Mouse (Mus musculus): Measurements from ENCODE around the gene Hnrnpc. TPM values are rescaled to one million over a fixed set of nuclear protein-coding genes. Genes with fewer than 3 reads are reported as not detected.
A peak's percentile ranks its signal among the peaks of the same experiment; 100 is the strongest.

The Hnrnpc gene
- polyA plus RNA-seq, 1 experiment: 2.8 TPM

- no peak for TF ChIP-seq TAL1 (IDR thresholded peaks at IDR 0.05; ENCODE audit: low read length)
- TF ChIP-seq GATA1 (IDR thresholded peaks at IDR 0.05; ENCODE audit: low read length): no peak
- no peak overlapping the region for H3K4me3 ChIP-seq (replicated peaks)
- no peaks in the 10 kb centered on the region for H3K4me1 ChIP-seq (ENCODE audit: control insufficient read depth)
Observed at GRCm38 (mm10) chr14:52133584-52133983, 29.8 kb upstream of the Hnrnpc start.

GRCm38 (mm10) chr14:52124636-52125035 lies 20.8 kb upstream of the Hnrnpc start:
- Histone ChIP-seq H3K4me3 (replicated peaks) (no peak overlapping the region), H3K4me1 (ENCODE audit: control insufficient read depth) (no peaks in the 10 kb centered on the region), H3K27me3 (ENCODE audit: control insufficient read depth) (peaks cover 25% of the 10 kb centered on the region), H3K9me3 (ENCODE audit: control insufficient read depth, low read length) (no peaks in the 10 kb centered on the region), H3K36me3 (ENCODE audit: control insufficient read depth) (no peaks in the 10 kb centered on the region)
- TF ChIP-seq TAL1 (IDR thresholded peaks at IDR 0.05; ENCODE audit: low read length) (no peak), GATA1 (IDR thresholded peaks at IDR 0.05; ENCODE audit: low read length) (no peak)

More at GRCm38 (mm10) chr14:52133584-52133983, 29.8 kb upstream of the Hnrnpc start:
- H3K9me3 ChIP-seq (ENCODE audit: control insufficient read depth, low read length): peaks cover 5% of the 10 kb centered on the region
- H3K27me3 ChIP-seq (ENCODE audit: control insufficient read depth): no peaks in the 10 kb centered on the region
- H3K36me3 ChIP-seq (ENCODE audit: control insufficient read depth): no peaks in the 10 kb centered on the region

- Histone ChIP-seq H3K27me3 (ENCODE audit: control insufficient read depth) (peaks cover 32% of the 10 kb centered on the region), H3K4me3 (replicated peaks) (no peak overlapping the region), H3K4me1 (ENCODE audit: control insufficient read depth) (peaks cover 5% of the 10 kb centered on the region), H3K36me3 (ENCODE audit: control insufficient read depth) (no peaks in the 10 kb centered on the region), H3K9me3 (ENCODE audit: control insufficient read depth, low read length) (peaks cover 2% of the 10 kb centered on the region; the same call in 1 of the 2 replicates)
- TF ChIP-seq GATA1 (IDR thresholded peaks at IDR 0.05; ENCODE audit: low read length) (no peak), TAL1 (IDR thresholded peaks at IDR 0.05; ENCODE audit: low read length) (no peak)
Observed at GRCm38 (mm10) chr14:52123918-52124317, 20.1 kb upstream of the Hnrnpc start.

GRCm38 (mm10) chr14:52120169-52120568 lies 16.3 kb upstream of the Hnrnpc start:
- peaks cover 7% of the 10 kb centered on the region for H3K4me1 ChIP-seq (ENCODE audit: control insufficient read depth)
- TF ChIP-seq GATA1 (IDR thresholded peaks at IDR 0.05; ENCODE audit: low read length): no peak
- no peak for TF ChIP-seq TAL1 (IDR thresholded peaks at IDR 0.05; ENCODE audit: low read length)
- no peaks in the 10 kb centered on the region for H3K36me3 ChIP-seq (ENCODE audit: control insufficient read depth)
- peaks cover 41% of the 10 kb centered on the region for H3K27me3 ChIP-seq (ENCODE audit: control insufficient read depth)
- H3K4me3 ChIP-seq (replicated peaks): no peak overlapping the region
- peaks cover 2% of the 10 kb centered on the region; the same call in 1 of the 2 replicates for H3K9me3 ChIP-seq (ENCODE audit: control insufficient read depth, low read length)

GRCm38 (mm10) chr14:52118823-52119608 lies 15.2 kb upstream of the Hnrnpc start:
- Histone ChIP-seq H3K27me3 (ENCODE audit: control insufficient read depth) (peaks cover 41% of the 10 kb centered on the region), H3K4me1 (ENCODE audit: control insufficient read depth) (peaks cover 7% of the 10 kb centered on the region), H3K4me3 (replicated peaks) (peak overlapping the region; percentile 54), H3K36me3 (ENCODE audit: control insufficient read depth) (no peaks in the 10 kb centered on the region), H3K9me3 (ENCODE audit: control insufficient read depth, low read length) (peaks cover 2% of the 10 kb centered on the region; the same call in 1 of the 2 replicates)
- TF ChIP-seq GATA1 (IDR thresholded peaks at IDR 0.05; ENCODE audit: low read length) (no peak), TAL1 (IDR thresholded peaks at IDR 0.05; ENCODE audit: low read length) (no peak)

GRCm38 (mm10) chr14:52118456-52118822 lies 14.6 kb upstream of the Hnrnpc start:
- Histone ChIP-seq H3K9me3 (ENCODE audit: control insufficient read depth, low read length) (peaks cover 2% of the 10 kb centered on the region; the same call in 1 of the 2 replicates), H3K4me3 (replicated peaks) (no peak overlapping the region), H3K27me3 (ENCODE audit: control insufficient read depth) (peaks cover 41% of the 10 kb centered on the region), H3K4me1 (ENCODE audit: control insufficient read depth) (peaks cover 7% of the 10 kb centered on the region), H3K36me3 (ENCODE audit: control insufficient read depth) (no peaks in the 10 kb centered on the region)
- TF ChIP-seq TAL1 (IDR thresholded peaks at IDR 0.05; ENCODE audit: low read length) (no peak), GATA1 (IDR thresholded peaks at IDR 0.05; ENCODE audit: low read length) (no peak)

- Histone ChIP-seq H3K4me3 (replicated peaks) (no peak overlapping the region), H3K4me1 (ENCODE audit: control insufficient read depth) (peaks cover 7% of the 10 kb centered on the region), H3K36me3 (ENCODE audit: control insufficient read depth) (no peaks in the 10 kb centered on the region), H3K27me3 (ENCODE audit: control insufficient read depth) (peaks cover 41% of the 10 kb centered on the region), H3K9me3 (ENCODE audit: control insufficient read depth, low read length) (peaks cover 2% of the 10 kb centered on the region; the same call in 1 of the 2 replicates)
- TF ChIP-seq GATA1 (IDR thresholded peaks at IDR 0.05; ENCODE audit: low read length) (no peak), TAL1 (IDR thresholded peaks at IDR 0.05; ENCODE audit: low read length) (no peak)
Observed at GRCm38 (mm10) chr14:52117241-52117640, 13.4 kb upstream of the Hnrnpc start.

GRCm38 (mm10) chr14:52114101-52114500 lies 10.3 kb upstream of the Hnrnpc start:
- no peaks in the 10 kb centered on the region; the same call in 1 of the 2 replicates for H3K9me3 ChIP-seq (ENCODE audit: control insufficient read depth, low read length)
- no peaks in the 10 kb centered on the region for H3K36me3 ChIP-seq (ENCODE audit: control insufficient read depth)
- H3K4me3 ChIP-seq (replicated peaks): no peak overlapping the region
- peaks cover 4% of the 10 kb centered on the region for H3K4me1 ChIP-seq (ENCODE audit: control insufficient read depth)
- TF ChIP-seq GATA1 (IDR thresholded peaks at IDR 0.05; ENCODE audit: low read length): no peak
- no peak for TF ChIP-seq TAL1 (IDR thresholded peaks at IDR 0.05; ENCODE audit: low read length)
- H3K27me3 ChIP-seq (ENCODE audit: control insufficient read depth): peaks cover 11% of the 10 kb centered on the region

- Histone ChIP-seq H3K36me3 (ENCODE audit: control insufficient read depth) (no peaks in the 10 kb centered on the region), H3K9me3 (ENCODE audit: control insufficient read depth, low read length) (no peaks in the 10 kb centered on the region), H3K4me3 (replicated peaks) (no peak within 1 kb of the TSS), H3K27me3 (ENCODE audit: control insufficient read depth) (no peaks in the 10 kb centered on the region), H3K4me1 (ENCODE audit: control insufficient read depth) (peaks cover 9% of the 10 kb centered on the region)
- no peak for TF ChIP-seq TAL1 (IDR thresholded peaks at IDR 0.05; ENCODE audit: low read length)
- TF ChIP-seq GATA1 (IDR thresholded peaks at IDR 0.05; ENCODE audit: low read length): no peak
Observed at GRCm38 (mm10) chr14:52110346-52110745, 6.5 kb upstream of the Hnrnpc start, which contains the start of gene Rpgrip1. TSS of gene Rpgrip1 (plus strand) at chr14:52110704.

All from erythroblast, embryonic 14.5 days (primary cell).